23 mouse cellular contexts compared by ENCODE assay signal in the genomic region with DNA sequence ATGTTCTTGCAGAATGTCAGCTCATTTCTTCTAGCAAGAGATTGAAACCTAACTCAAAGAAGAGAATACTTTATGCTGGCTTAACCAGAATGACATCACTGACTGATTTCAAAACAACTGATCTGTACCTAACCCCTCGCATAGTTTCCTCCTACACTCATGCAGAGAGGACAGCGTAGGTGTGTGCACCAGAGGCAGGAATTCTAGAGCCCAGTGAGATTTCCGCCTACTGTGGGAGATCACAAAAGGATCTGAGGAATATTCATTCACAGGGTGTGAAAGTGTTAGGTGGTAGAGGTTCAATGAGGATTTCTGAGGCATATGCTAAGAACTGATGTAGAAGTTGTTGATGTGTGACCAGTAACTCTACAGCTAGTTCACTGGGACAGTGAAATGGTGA.
"Had no signal": no experiment of that assay in that cellular context is flagged by ENCODE, and none has a peak within 500 bp of the region (broad histone marks: within the 10 kb centered on the region; RNA-seq: fewer than 3 reads in every experiment).

No protein-coding gene starts in this region.

- H3K27me3 ChIP-seq: limb, embryonic 15.5 days; megakaryocyte, embryonic 14.5 days; neural tube, embryonic 12.5 days; neural tube, embryonic 15.5 days had no signal

- H3K27ac ChIP-seq: limb, embryonic 12.5 days; limb, embryonic 15.5 days; liver, embryonic 14.5 days; midbrain, embryonic 10.5 days; neural tube, embryonic 12.5 days; neural tube, embryonic 15.5 days; stomach, postnatal 0 days had no signal

- H3K36me3 ChIP-seq: limb, embryonic 12.5 days; limb, embryonic 15.5 days; midbrain, embryonic 10.5 days; neural tube, embryonic 12.5 days; neural tube, embryonic 15.5 days had no signal

- ATAC-seq: liver, postnatal 0 days; lung, postnatal 0 days had no signal

- DNase-seq: kidney, adult 18-20 months; kidney, adult 9 months; kidney, postnatal 14 days; kidney, postnatal 4 days; left cerebral cortex, postnatal 4 days; liver, postnatal 0 days; lung, embryonic 14.5 days; lung, postnatal 36 days; midbrain, embryonic 14.5 days; retina, postnatal 1 day; right cerebral cortex, postnatal 14 days; right cerebral cortex, postnatal 4 days; thymus, postnatal 25 days had no signal

- H3K4me2 ChIP-seq: limb, embryonic 12.5 days; limb, embryonic 15.5 days; liver, embryonic 11.5 days; lung, embryonic 14.5 days; neural tube, embryonic 12.5 days; neural tube, embryonic 15.5 days had no signal

- H3K9me3 ChIP-seq: limb, embryonic 15.5 days; midbrain, embryonic 10.5 days; neural tube, embryonic 15.5 days had no signal

- H3K4me1 ChIP-seq: limb, embryonic 12.5 days; limb, embryonic 15.5 days; megakaryocyte, embryonic 14.5 days; midbrain, embryonic 10.5 days; neural tube, embryonic 12.5 days; neural tube, embryonic 15.5 days had no signal

- H3K9ac ChIP-seq: limb, embryonic 12.5 days; limb, embryonic 15.5 days; liver, embryonic 14.5 days; liver, postnatal 0 days; lung, embryonic 14.5 days; neural tube, embryonic 12.5 days; neural tube, embryonic 15.5 days had no signal

- H3K4me3 ChIP-seq: limb, embryonic 12.5 days; limb, embryonic 15.5 days; megakaryocyte, embryonic 14.5 days; midbrain, embryonic 10.5 days; neural tube, embryonic 12.5 days; neural tube, embryonic 15.5 days had no signal
